Mouse (Mus musculus) hindbrain, embryonic 13.5 days (tissue): ENCODE data around the gene BC048403. TPM values are rescaled to one million over a fixed set of nuclear protein-coding genes. Genes with fewer than 3 reads are reported as not detected.

Experiments
- ATAC-seq: fragments of 200-750 bp; cut with Nextera tagmentation; 2 replicates; pipeline ENCODE4 v1.8.0; 2017; ENCODE audit warnings: moderate TSS enrichment; ENCODE audit not compliant: low FRiP score
- H3K27ac ChIP-seq: fragments of 300-500 bp; sonication (generic); 2 replicates; pipeline ENCODE4 v1.5.1; 2015; ENCODE audit warnings: inconsistent platforms, mild to moderate bottlenecking, moderate library complexity
- H3K27me3 ChIP-seq: fragments of 300-500 bp; sonication (generic); 2 replicates; pipeline ENCODE4 v1.6.1; 2015; ENCODE audit warnings: mild to moderate bottlenecking, inconsistent platforms
- H3K36me3 ChIP-seq: fragments of 300-500 bp; sonication (generic); 2 replicates; pipeline ENCODE4 v1.6.1; 2015; ENCODE audit warnings: mild to moderate bottlenecking, inconsistent platforms
- H3K4me1 ChIP-seq: fragments of 300-500 bp; sonication (generic); replicated peaks from 2 replicates; pipeline ENCODE4 v1.6.1; 2015; ENCODE audit warnings: inconsistent platforms
- H3K4me2 ChIP-seq: fragments of 300-500 bp; sonication (generic); 2 replicates; pipeline ENCODE4 v1.6.1; 2015; ENCODE audit warnings: inconsistent platforms, mild to moderate bottlenecking, moderate library complexity
- H3K4me3 ChIP-seq: fragments of 300-500 bp; sonication (generic); 2 replicates; pipeline ENCODE4 v1.5.1; 2015; ENCODE audit warnings: mild to moderate bottlenecking, inconsistent platforms
- H3K9ac ChIP-seq: fragments of 300-500 bp; sonication (generic); 2 replicates; pipeline ENCODE4 v1.6.1; 2015; ENCODE audit warnings: mild to moderate bottlenecking, inconsistent platforms
- H3K9me3 ChIP-seq: fragments of 300-500 bp; sonication (generic); 2 replicates; pipeline ENCODE4 v1.6.1; 2016; ENCODE audit warnings: inconsistent platforms
- WGBS: fragments of 180-500 bp; shearing (Covaris S2); methylation state at CpG from one replicate; pipeline ENCODE4 v1.1.7; 2015; 5-methylcytosine and 5-hydroxymethylcytosine counted together
- polyA plus RNA-seq: library from polyadenylated mRNA; unstranded; fragments of >200 nt; fragmentation: Nextera tagmentation; extraction: Ambion mirVana; gene quantifications from 2 replicates; pipeline ENCODE4 v1.2.1, GENCODE M21; 2015

Gene BC048403
- polyA plus RNA-seq, 1 experiment from 2014 or later, result 1.8 TPM

DNA sequence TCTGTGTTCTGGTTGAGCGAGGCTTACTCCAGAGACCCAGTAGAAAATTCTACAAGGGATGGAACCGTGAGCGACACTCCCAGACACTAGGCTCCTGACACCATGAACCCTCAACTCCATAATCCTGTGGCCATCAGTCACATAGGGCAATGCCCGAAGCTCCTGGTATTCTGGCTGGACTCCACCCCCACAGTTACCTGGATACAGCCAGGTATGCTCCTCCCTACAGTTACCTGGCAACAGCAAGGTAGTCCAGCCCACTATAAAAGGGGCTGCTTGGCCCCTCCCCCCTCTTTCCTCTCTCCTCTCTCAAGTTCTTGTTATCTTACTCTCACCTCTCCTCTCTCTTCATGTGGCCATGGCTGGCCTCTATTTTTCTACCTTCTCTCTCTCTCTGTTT lies 12.6 kb upstream of the BC048403 start:
- no peak overlapping the region for H3K27ac ChIP-seq
- H3K4me2 ChIP-seq, result no peak overlapping the region
- no peaks in the 10 kb centered on the region for H3K36me3 ChIP-seq
- WGBS, result 76% methylated on average over 4 of the region's 4 CpGs
- no peaks in the 10 kb centered on the region for H3K4me1 ChIP-seq
- no peak overlapping the region for H3K9ac ChIP-seq
- 0 out of 2 replicates have a peak, but pooled peaks cover 4% of the 10 kb centered on the region for H3K9me3 ChIP-seq
- no peak overlapping the region for H3K4me3 ChIP-seq
- no peak for ATAC-seq
- no peaks in the 10 kb centered on the region for H3K27me3 ChIP-seq

DNA sequence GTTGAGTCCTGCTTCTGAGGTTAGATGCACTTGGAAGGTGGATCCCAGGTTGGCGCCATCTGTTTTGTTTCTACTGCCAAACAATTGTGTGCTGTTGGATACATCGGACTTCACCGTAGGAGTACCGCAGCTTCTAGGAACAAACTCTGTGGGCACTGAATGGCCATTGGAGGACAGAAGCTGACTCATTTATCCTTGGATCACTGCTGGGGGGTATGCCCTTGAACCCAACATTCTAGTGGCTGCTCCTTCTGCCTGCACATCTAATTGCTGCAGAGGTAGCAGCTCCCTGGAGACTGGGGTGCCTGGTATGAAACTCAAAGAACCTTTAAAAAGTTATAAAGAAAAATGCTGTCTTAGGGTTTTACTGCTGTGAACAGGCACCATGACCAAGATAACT lies 11.5 kb upstream of the BC048403 start:
- Histone ChIP-seq H3K9ac (no peak overlapping the region), H3K9me3 (no peaks in the 10 kb centered on the region), H3K36me3 (no peaks in the 10 kb centered on the region), H3K4me3 (no peak overlapping the region), H3K27me3 (no peaks in the 10 kb centered on the region), H3K27ac (no peak overlapping the region), H3K4me2 (no peak overlapping the region), H3K4me1 (no peaks in the 10 kb centered on the region; the same call in 1 of the 2 replicates)
- ATAC-seq, result no peak
- 98% methylated on average over 4 of the region's 4 CpGs for WGBS

DNA sequence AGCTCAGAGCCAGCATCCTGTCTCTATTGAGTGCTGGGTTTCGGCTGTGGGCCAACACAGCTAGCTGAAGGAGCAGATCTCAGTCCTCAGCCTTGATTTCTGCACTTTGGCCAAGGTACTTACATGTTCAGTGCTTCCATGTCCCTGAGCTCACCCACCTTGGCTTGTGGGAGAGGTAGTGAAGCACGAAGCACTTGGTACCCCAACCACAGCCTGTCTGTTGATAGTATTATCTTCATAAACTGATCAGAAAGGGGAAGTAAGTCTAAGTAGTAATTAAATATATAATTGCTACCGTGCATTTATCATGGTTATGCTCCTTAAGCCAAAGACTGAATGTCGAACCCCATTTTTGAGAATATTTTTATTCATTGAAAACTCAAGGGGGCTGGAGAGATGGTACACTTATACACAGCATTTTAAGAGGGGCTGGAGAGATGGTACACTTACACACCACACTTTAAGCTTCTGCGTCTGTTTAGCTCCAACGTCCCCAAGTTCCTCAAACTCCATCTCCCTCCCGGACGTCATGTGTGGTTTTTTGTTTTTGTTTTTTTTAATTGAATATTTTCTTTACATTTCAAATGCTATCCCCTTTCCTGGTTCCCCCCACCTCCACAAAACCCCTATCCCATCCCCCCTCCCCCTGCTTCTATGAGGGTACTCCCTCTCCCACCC lies 8.6 kb upstream of the BC048403 start:
- Histone ChIP-seq H3K9ac (no peak overlapping the region), H3K4me3 (no peak overlapping the region), H3K27ac (no peak overlapping the region), H3K4me1 (no peaks in the 10 kb centered on the region; the same call in 1 of the 2 replicates), H3K9me3 (no peaks in the 10 kb centered on the region), H3K27me3 (no peaks in the 10 kb centered on the region), H3K36me3 (no peaks in the 10 kb centered on the region), H3K4me2 (no peak overlapping the region)
- WGBS, result 92% methylated on average over 8 of the region's 8 CpGs
- ATAC-seq, result no peak

DNA sequence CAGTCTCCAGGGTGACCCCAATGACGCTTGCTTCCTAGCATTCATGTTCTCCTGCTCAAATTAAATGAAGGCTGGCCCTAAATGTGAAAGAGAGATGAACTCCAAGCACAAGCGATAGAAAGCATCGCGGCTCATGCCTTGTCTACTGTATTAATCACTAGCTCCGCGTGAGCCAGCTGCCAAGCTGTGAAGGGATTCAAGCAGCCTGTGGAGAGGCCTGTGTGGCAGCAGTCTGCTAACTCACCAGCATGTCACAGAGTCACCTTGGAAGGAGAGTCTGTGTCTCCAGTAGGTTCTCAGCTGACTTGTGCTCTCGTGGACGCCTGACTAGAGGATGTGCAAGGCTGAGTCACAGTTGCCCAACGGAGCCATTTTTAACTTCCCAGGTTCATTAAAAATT lies 7.2 kb upstream of the BC048403 start:
- 70% methylated on average over 9 of the region's 9 CpGs for WGBS
- no peak overlapping the region for H3K4me2 ChIP-seq
- no peak overlapping the region for H3K27ac ChIP-seq
- H3K36me3 ChIP-seq, result no peaks in the 10 kb centered on the region
- H3K27me3 ChIP-seq, result no peaks in the 10 kb centered on the region
- no peak overlapping the region for H3K9ac ChIP-seq
- H3K4me1 ChIP-seq, result no peaks in the 10 kb centered on the region; the same call in 1 of the 2 replicates
- no peak overlapping the region for H3K4me3 ChIP-seq
- no peaks in the 10 kb centered on the region for H3K9me3 ChIP-seq
- no peak for ATAC-seq

DNA sequence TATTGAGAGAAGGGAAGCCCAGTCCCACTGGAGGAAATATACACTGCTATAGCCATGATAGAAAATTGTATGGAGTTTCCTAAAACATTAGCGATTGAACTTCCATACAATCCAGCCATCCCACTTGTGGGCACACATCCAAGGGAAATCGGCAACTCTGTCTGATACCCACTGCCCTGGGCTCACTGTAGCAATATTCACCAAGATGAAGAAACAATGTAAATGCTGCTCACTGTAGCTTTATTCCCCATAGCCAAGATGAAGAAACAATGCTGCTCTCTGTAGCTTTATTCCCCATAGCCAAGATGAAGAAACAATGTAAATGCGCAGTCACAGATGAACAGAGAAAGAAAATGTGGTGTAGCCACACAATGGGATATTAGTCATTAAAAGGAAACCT lies 2.5 kb upstream of the BC048403 start:
- H3K27ac ChIP-seq, result no peak overlapping the region
- no peak overlapping the region for H3K4me3 ChIP-seq
- 89% methylated on average over 3 of the region's 3 CpGs for WGBS
- no peak overlapping the region for H3K9ac ChIP-seq
- no peak overlapping the region for H3K4me2 ChIP-seq
- no peaks in the 10 kb centered on the region for H3K27me3 ChIP-seq
- H3K36me3 ChIP-seq, result no peaks in the 10 kb centered on the region
- H3K9me3 ChIP-seq, result no peaks in the 10 kb centered on the region
- peaks cover 10% of the 10 kb centered on the region for H3K4me1 ChIP-seq
- no peak for ATAC-seq

DNA sequence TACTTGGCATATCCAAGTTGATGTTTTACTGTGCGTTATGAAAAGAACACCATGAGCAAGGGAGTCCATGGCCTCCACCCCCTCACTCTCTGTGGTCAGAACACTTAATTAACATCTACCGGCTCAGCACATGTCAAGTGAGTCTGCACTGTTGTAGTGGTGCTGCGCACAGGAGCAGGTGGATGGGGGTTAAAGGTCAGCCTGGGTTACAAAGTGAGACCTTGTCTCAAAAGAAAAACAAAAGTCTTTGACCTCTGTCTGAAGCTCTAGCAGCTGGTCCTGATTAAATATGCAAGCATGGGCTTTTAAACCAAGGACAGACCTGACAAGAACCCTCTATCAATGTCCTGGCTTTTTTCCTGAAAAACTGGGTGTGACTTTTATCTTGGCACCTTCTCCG lies 2.6 kb downstream of the BC048403 start:
- H3K36me3 ChIP-seq, result peaks cover 24% of the 10 kb centered on the region
- no peak overlapping the region for H3K9ac ChIP-seq
- no peak overlapping the region for H3K4me2 ChIP-seq
- H3K4me3 ChIP-seq, result no peak overlapping the region
- peaks cover 10% of the 10 kb centered on the region for H3K4me1 ChIP-seq
- H3K27me3 ChIP-seq, result no peaks in the 10 kb centered on the region
- no peak for ATAC-seq
- no peak overlapping the region for H3K27ac ChIP-seq
- H3K9me3 ChIP-seq, result no peaks in the 10 kb centered on the region
- WGBS, result 26% methylated on average over 4 of the region's 4 CpGs

DNA sequence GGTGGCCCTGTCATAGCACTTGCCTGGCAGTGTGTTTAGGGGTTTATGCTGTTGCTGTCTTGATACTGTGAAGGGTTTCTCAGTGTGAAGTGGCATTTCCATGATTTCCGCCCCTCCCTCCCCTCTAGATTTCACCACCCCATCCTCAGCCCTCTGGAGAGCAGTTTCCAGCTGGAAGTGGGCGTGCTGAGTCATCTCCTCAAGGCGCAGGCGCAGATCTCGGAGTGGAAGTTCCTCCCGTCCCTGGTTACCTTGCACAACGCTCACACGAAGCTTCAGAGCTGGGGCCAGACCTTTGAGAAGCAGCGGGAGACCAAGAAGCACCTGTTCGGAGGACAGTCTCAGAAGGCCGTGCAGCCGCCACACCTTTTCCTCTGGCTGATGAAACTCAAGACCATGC lies 10.4 kb downstream of the BC048403 start:
- no peaks in the 10 kb centered on the region for H3K27me3 ChIP-seq
- H3K4me3 ChIP-seq, result no peak overlapping the region
- no peak overlapping the region for H3K4me2 ChIP-seq
- no peak overlapping the region for H3K27ac ChIP-seq
- H3K9me3 ChIP-seq, result no peaks in the 10 kb centered on the region
- H3K9ac ChIP-seq, result no peak overlapping the region
- peaks cover 67% of the 10 kb centered on the region for H3K36me3 ChIP-seq
- no peak for ATAC-seq
- WGBS, result 96% methylated on average over 12 of the region's 12 CpGs
- no peaks in the 10 kb centered on the region for H3K4me1 ChIP-seq

DNA sequence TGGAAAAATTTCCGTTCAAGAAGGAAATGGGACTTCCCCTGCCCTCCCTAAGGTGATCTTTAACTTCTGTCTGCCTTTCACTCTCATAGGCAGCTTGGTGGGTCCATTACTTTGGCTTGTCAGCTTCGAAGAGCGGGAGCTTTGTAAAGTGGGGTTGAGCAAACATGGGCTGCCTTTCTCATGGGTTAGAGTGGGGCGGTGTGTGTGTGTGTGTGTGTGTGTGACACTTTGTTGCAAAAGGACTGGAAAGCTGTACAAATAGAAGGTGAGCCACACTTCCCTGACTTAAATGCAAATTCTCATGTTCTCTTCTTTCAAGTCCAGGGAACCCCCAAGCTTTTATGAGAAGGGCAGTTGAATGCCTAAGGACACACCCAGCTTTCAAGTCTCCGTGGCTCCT lies 14.5 kb downstream of the BC048403 start:
- Histone ChIP-seq H3K27ac (no peak overlapping the region), H3K4me2 (no peak overlapping the region), H3K4me1 (no peaks in the 10 kb centered on the region), H3K4me3 (no peak overlapping the region), H3K36me3 (peaks cover 33% of the 10 kb centered on the region), H3K9me3 (no peaks in the 10 kb centered on the region), H3K9ac (no peak overlapping the region), H3K27me3 (no peaks in the 10 kb centered on the region)
- WGBS, result 82% methylated on average over 5 of the region's 5 CpGs
- ATAC-seq, result no peak

DNA sequence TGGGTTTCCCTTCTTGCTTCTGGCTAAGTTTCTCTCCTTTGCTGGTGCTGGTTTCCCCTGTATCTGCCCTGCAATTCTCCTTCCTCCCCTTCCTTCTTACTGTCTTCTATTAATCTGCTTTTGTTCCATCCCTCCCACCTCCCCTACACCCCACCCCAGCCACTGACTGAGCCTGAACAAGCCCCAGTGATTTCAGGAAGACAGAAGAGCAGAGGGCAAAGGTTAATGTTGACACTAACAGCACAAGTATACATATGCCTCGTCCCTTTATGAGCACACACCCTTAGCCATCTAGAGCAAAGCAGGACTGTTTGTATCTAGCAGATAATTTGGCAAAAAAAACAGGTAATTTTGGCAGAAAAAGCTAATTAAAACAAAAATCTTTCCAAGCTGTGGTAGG lies 16.1 kb downstream of the BC048403 start:
- no peak for ATAC-seq
- H3K4me3 ChIP-seq, result no peak overlapping the region
- WGBS, result 28% methylated on average over 1 of the region's 1 CpGs
- H3K27ac ChIP-seq, result no peak overlapping the region
- no peak overlapping the region for H3K4me2 ChIP-seq
- H3K9ac ChIP-seq, result no peak overlapping the region
- peaks cover 20% of the 10 kb centered on the region for H3K36me3 ChIP-seq
- H3K9me3 ChIP-seq, result no peaks in the 10 kb centered on the region
- H3K27me3 ChIP-seq, result no peaks in the 10 kb centered on the region
- no peaks in the 10 kb centered on the region for H3K4me1 ChIP-seq

DNA sequence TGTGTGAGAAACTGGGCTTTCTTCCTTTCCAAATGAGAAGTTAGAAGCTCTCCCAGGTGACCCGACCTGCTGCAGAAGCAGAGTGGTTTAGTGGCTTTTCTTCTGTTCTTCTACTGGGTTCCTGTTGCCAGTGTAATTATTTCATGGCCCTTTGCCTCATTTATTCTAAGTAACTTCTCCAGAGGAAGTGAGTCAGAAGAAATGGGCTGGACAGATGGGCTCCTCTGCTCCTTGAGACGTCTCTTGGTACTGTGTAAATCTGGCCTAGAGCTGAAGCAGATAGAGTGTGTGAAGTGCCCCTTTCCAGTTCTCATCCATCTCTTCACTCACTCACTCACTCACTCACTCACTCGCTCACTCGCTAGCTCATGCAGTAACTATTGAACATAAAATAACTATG lies 16.9 kb downstream of the BC048403 start:
- no peaks in the 10 kb centered on the region for H3K9me3 ChIP-seq
- no peak for ATAC-seq
- H3K9ac ChIP-seq, result no peak overlapping the region
- peaks cover 15% of the 10 kb centered on the region for H3K36me3 ChIP-seq
- H3K27me3 ChIP-seq, result no peaks in the 10 kb centered on the region
- H3K4me1 ChIP-seq, result no peaks in the 10 kb centered on the region
- 89% methylated on average over 4 of the region's 4 CpGs for WGBS
- H3K4me3 ChIP-seq, result no peak overlapping the region
- H3K4me2 ChIP-seq, result no peak overlapping the region
- H3K27ac ChIP-seq, result no peak overlapping the region

DNA sequence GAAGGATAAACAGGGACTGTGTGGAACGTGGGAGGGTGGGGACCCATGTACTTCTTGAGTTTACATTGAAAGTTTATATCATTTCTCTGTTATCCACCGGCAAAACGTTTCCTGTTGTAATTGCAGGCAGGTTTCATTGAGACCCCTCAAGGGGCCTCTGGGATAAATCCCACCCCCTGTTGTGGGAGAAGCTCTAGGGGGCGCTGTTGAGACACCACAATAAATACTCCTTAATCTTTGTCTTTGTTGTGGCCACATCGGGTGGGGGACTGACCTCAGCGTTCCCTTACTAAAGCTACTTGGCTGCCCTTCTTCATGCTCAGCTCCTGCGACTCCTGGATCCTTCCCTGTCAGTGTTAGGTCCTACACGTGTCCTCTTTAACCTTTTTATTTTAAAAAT lies 19.4 kb downstream of the BC048403 start:
- no peaks in the 10 kb centered on the region for H3K4me1 ChIP-seq
- H3K27ac ChIP-seq, result no peak overlapping the region
- H3K27me3 ChIP-seq, result no peaks in the 10 kb centered on the region
- WGBS, result 53% methylated on average over 8 of the region's 8 CpGs
- H3K36me3 ChIP-seq, result no peaks in the 10 kb centered on the region
- no peak for ATAC-seq
- H3K9ac ChIP-seq, result no peak overlapping the region
- no peaks in the 10 kb centered on the region for H3K9me3 ChIP-seq
- H3K4me2 ChIP-seq, result no peak overlapping the region
- no peak overlapping the region for H3K4me3 ChIP-seq

DNA sequence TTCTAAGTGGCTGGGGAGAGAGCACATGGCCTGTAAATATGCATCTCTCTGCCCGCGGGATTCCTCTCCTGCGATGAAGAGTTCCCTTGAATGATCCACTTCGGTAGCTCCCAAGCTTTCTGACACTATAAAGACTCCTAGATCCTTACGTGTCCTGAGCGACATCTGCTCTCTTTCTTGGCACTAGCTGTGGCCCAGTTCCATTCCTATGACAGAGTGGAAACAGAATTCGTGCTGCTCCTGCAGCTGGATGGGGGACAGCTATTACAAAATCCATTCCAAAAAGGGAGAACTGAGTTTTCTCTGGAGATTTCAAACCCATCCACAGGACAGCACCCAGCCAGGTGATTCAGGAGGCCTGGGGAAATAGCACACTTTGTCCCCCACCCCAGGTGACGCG lies 22.4 kb downstream of the BC048403 start:
- no peak overlapping the region for H3K9ac ChIP-seq
- no peak overlapping the region for H3K4me2 ChIP-seq
- peaks cover 11% of the 10 kb centered on the region for H3K4me1 ChIP-seq
- H3K9me3 ChIP-seq, result no peaks in the 10 kb centered on the region
- WGBS, result 88% methylated on average over 9 of the region's 9 CpGs
- H3K27me3 ChIP-seq, result no peaks in the 10 kb centered on the region
- no peaks in the 10 kb centered on the region for H3K36me3 ChIP-seq
- H3K27ac ChIP-seq, result no peak overlapping the region
- no peak overlapping the region for H3K4me3 ChIP-seq
- ATAC-seq, result no peak

DNA sequence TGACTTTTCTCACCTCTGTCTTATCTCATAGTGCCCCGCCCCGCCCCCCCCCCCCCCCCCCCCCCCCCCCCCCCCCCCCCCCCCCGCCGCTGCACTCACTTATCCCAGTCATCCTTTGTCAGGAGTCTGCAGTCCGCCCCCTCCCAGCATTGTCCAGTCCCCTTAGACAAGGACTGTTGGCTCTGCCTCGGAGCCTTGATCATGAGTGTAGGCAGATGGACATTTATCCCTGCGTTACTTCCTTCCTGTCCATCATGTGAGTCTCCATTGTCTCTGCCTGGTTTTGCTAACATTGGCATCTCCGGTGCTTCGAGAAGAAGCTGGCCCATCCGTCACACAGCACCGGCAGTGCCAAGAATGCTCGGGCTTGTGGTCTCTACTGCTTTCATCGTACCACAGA lies 23.5 kb downstream of the BC048403 start:
- Histone ChIP-seq H3K9me3 (no peaks in the 10 kb centered on the region), H3K9ac (no peak overlapping the region), H3K4me2 (no peak overlapping the region), H3K4me3 (no peak overlapping the region), H3K27ac (no peak overlapping the region), H3K4me1 (peaks cover 11% of the 10 kb centered on the region), H3K36me3 (no peaks in the 10 kb centered on the region), H3K27me3 (no peaks in the 10 kb centered on the region)
- 76% methylated on average over 8 of the region's 13 CpGs for WGBS
- ATAC-seq, result no peak
